Mouse (Mus musculus): ENCODE results near the gene Gin1. TPM values are rescaled to one million over a fixed set of nuclear protein-coding genes. Genes with fewer than 3 reads are reported as not detected.

Gene Gin1
- polyA plus RNA-seq, 1 experiment from 2014 or later: 11.8 TPM

DNA sequence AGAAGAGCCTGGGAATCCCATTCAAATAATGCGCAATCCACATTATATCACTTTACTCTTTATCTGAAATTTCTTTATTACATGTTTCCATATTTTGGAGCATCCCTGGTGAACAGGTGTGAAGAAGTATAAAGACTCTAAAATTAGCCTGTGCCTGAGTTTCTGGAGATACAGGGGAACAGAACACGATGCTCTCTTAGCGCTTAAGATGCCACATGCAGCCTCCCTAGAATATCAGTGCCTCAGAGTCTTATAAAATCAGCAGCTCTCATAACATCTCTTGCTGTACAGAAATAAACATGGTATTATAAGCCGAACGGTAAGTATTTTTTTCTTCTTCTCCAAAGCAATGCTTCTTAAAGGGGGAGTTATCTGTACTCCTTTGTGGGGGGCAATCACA is 58.1 kb downstream of the Gin1 start:
- no peaks in the 10 kb centered on the region for H3K9me3 ChIP-seq (ENCODE audit: control insufficient read depth, low read length)
- H3K4me3 ChIP-seq (ENCODE audit: low read depth, low read length): no peak overlapping the region
- no peak for ATAC-seq (ENCODE audit: insufficient number of reproducible peaks, low FRiP score, low TSS enrichment, low read depth)
- H3K4me2 ChIP-seq (ENCODE audit: low read depth, severe bottlenecking): no peak overlapping the region
- 96% methylated on average over 5 of the region's 5 CpGs for WGBS
- H3K27me3 ChIP-seq (ENCODE audit: control insufficient read depth, insufficient read depth, low read length): no peaks in the 10 kb centered on the region
- no peaks in the 10 kb centered on the region for H3K4me1 ChIP-seq (ENCODE audit: control insufficient read depth, insufficient read depth, low read length)
- no peak overlapping the region for H3K9ac ChIP-seq (ENCODE audit: low read length)
- H3K27ac ChIP-seq (replicated peaks; ENCODE audit: low read depth, low read length): no peak overlapping the region
- no peak for DNase-seq (ENCODE audit: low spot score)
- H3K36me3 ChIP-seq (ENCODE audit: control insufficient read depth, insufficient read depth, low read length): no peaks in the 10 kb centered on the region

DNA sequence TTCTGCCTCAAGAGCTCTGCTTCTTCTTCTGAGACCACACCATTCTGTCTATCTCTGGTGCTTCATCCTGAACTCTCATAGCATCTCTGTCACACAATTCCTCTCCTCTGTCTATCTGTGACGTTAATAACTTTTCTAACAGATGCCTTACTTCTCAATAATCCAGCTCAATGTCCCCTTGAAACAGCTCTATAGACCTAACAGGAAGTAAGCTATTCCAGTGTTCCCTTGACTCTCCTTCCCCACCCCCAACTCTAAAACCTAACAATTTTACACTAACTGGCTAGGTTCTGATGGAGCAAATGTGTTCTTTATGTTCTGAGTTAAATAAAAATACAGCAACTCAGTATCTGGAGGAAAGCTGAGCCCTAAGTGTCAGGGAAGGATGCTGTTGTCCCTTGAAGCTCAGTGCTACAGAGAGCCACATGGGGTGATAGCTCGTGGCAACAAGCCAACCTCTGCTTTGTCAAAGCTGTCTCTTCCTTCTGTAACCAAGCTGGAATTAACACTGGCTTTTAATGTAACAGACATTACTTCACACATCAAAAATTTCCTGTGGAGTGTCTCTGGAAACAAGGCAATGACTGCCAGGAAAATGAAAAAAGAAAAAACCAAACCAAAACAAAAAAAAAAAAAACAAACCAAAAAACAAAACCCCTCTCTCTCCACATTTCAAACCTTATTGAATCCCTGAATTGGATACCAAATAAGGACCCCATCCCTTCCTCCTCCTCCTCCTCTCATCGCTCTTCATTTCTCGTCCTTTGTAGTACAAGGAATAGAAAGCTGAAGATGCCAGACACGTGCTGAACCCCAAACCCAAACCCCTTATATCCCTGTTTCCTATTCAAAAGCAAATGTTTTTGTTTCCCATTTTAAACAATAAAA is 63.7 kb downstream of the Gin1 start:
- Histone ChIP-seq H3K36me3 (ENCODE audit: control insufficient read depth, insufficient read depth, low read length) (no peaks in the 10 kb centered on the region), H3K27me3 (ENCODE audit: control insufficient read depth, insufficient read depth, low read length) (no peaks in the 10 kb centered on the region), H3K9ac (ENCODE audit: low read length) (no peak overlapping the region), H3K4me2 (ENCODE audit: low read depth, severe bottlenecking) (no peak overlapping the region), H3K27ac (replicated peaks; ENCODE audit: low read depth, low read length) (no peak overlapping the region), H3K4me1 (ENCODE audit: control insufficient read depth, insufficient read depth, low read length) (no peaks in the 10 kb centered on the region), H3K4me3 (ENCODE audit: low read depth, low read length) (no peak overlapping the region), H3K9me3 (ENCODE audit: control insufficient read depth, low read length) (no peaks in the 10 kb centered on the region)
- WGBS: 85% methylated on average over 5 of the region's 5 CpGs
- DNase-seq (ENCODE audit: low spot score) (no peak), ATAC-seq (ENCODE audit: insufficient number of reproducible peaks, low FRiP score, low TSS enrichment, low read depth) (no peak)

DNA sequence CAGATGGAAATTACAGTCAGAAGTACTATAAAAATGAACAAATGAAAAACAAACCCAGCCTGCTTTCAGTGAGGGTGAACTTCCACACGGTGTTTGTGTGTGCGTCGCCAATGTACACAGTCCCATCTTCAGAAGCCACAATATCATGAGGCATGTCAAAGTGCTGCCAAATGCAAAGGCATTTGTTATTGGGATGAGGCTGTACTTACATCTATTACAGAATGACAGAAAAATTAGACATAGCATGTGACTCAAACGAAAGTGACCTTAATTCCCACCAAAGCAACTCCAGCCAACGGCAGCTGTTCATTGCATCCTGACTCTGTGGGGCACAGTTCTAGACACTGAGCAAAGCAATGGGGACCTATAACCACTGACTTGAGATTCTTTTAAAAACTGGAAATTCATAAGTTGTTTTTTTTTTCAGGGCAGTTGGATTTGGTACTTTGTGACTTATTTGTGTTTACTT is 64.4 kb downstream of the Gin1 start:
- no peak for DNase-seq (ENCODE audit: low spot score)
- Histone ChIP-seq H3K27ac (replicated peaks; ENCODE audit: low read depth, low read length) (no peak overlapping the region), H3K9ac (ENCODE audit: low read length) (no peak overlapping the region), H3K27me3 (ENCODE audit: control insufficient read depth, insufficient read depth, low read length) (no peaks in the 10 kb centered on the region), H3K36me3 (ENCODE audit: control insufficient read depth, insufficient read depth, low read length) (no peaks in the 10 kb centered on the region), H3K4me3 (ENCODE audit: low read depth, low read length) (no peak overlapping the region), H3K4me2 (ENCODE audit: low read depth, severe bottlenecking) (no peak overlapping the region), H3K9me3 (ENCODE audit: control insufficient read depth, low read length) (no peaks in the 10 kb centered on the region), H3K4me1 (ENCODE audit: control insufficient read depth, insufficient read depth, low read length) (no peaks in the 10 kb centered on the region)
- WGBS: 94% methylated on average over 5 of the region's 5 CpGs
- ATAC-seq (ENCODE audit: insufficient number of reproducible peaks, low FRiP score, low TSS enrichment, low read depth): no peak

Other genes with a start within 250 kb of the Gin1 start
- 14.9 and 16.2 TPM in 2 replicates for gene D1Ertd622e, start 108.1 kb upstream of the Gin1 start, polyA plus RNA-seq (2014; fragmentation: Nextera tagmentation; extraction: Ambion mirVana)
- gene Ppip5k2, start 239 bp downstream of the Gin1 start, polyA plus RNA-seq (2014; fragmentation: Nextera tagmentation; extraction: Ambion mirVana): 46.2 and 52.1 TPM in 2 replicates